Mouse (Mus musculus): ENCODE results near the gene Gja3. TPM values are rescaled to one million over a fixed set of nuclear protein-coding genes. Genes with fewer than 3 reads are reported as not detected.

The Gja3 gene
- total and polyA plus RNA-seq, 3 experiments, result not detected

GRCm38 (mm10) chr14:57104106-57105023 is 46.5 kb upstream of the Gja3 start, which contains the start of gene Gjb2:
TSS of gene Gjb2 (minus strand) at chr14:57104702.
- no peak for TF ChIP-seq ZNF384 (IDR thresholded peaks at IDR 0.05; ENCODE audit: low read depth, low read length)
- TF ChIP-seq HCFC1 (IDR thresholded peaks at IDR 0.05; ENCODE audit: low read depth, low read length), result no peak
- no peak for TF ChIP-seq MAZ (IDR thresholded peaks at IDR 0.05; ENCODE audit: low read depth, low read length)
- Histone ChIP-seq H3K27me3 (ENCODE audit: control insufficient read depth in 1 of 2, insufficient read depth in 2 of 2, low read length in 2 of 2) (peaks cover 0 to 3% of the 10 kb centered on the region in 2 experiments; a peak in 2 of 4 replicates), H3K4me3 (ENCODE audit: control insufficient read depth in 1 of 2, insufficient read depth in 1 of 2, low read depth in 2 of 2, low read length in 2 of 2) (no peak within 1 kb of the TSS)

GRCm38 (mm10) chr14:57103711-57104105 is 45.8 kb upstream of the Gja3 start:
- H3K36me3 ChIP-seq (ENCODE audit: control insufficient read depth in 1 of 2, insufficient read depth in 2 of 2, low read length in 2 of 2), result no peaks in the 10 kb centered on the region
- H3K9ac ChIP-seq (ENCODE audit: control insufficient read depth, low read depth, low read length, poor library complexity, severe bottlenecking), result no peak overlapping the region
- H3K27me3 ChIP-seq (ENCODE audit: control insufficient read depth in 1 of 2, insufficient read depth in 2 of 2, low read length in 2 of 2), result peaks cover 0 to 3% of the 10 kb centered on the region in 2 experiments; a peak in 2 of 4 replicates
- peaks cover 0 to 4% of the 10 kb centered on the region in 2 experiments; a peak in 1 of 4 replicates for H3K4me1 ChIP-seq (ENCODE audit: control insufficient read depth in 1 of 2, insufficient read depth in 2 of 2, low read length in 2 of 2)
- no peak overlapping the region for H3K4me3 ChIP-seq (ENCODE audit: control insufficient read depth in 1 of 2, insufficient read depth in 1 of 2, low read depth in 2 of 2, low read length in 2 of 2)
- no peaks in the 10 kb centered on the region for H3K79me2 ChIP-seq (ENCODE audit: control insufficient read depth, insufficient read depth, low read length, poor library complexity)
- H3K27ac ChIP-seq (ENCODE audit: control insufficient read depth, low read depth, low read length), result no peak overlapping the region
- no peak for DNase-seq (ENCODE audit: low read depth, low spot score)
- H3K9me3 ChIP-seq (replicated peaks; ENCODE audit: insufficient read depth, low read length), result no peaks in the 10 kb centered on the region
- no peak for TF ChIP-seq TCF12 (IDR thresholded peaks at IDR 0.05; ENCODE audit: low read depth, low read length)
- no peak for TF ChIP-seq GABPA (IDR thresholded peaks at IDR 0.05; ENCODE audit: low read depth, low read length)
- no peak for TF ChIP-seq ZKSCAN1 (IDR thresholded peaks at IDR 0.05; ENCODE audit: low read depth, low read length)
- no peak for TF ChIP-seq NRF1 (IDR thresholded peaks at IDR 0.05; ENCODE audit: insufficient read depth, low read depth, low read length, poor library complexity, severe bottlenecking)
- no peak for TF ChIP-seq UBTF (IDR thresholded peaks at IDR 0.05; ENCODE audit: borderline replicate concordance, insufficient read depth, low read depth, low read length)
- no peak for TF ChIP-seq SIN3A (IDR thresholded peaks at IDR 0.05; ENCODE audit: low read length)
- no peak for TF ChIP-seq RAD21 (IDR thresholded peaks at IDR 0.05; ENCODE audit: low read depth, low read length)
- TF ChIP-seq CHD1 (IDR thresholded peaks at IDR 0.05; ENCODE audit: low read depth, low read length), result no peak
- no peak for TF ChIP-seq USF1 (IDR thresholded peaks at IDR 0.05; ENCODE audit: low read depth, low read length)
- no peak for TF ChIP-seq ETS1 (IDR thresholded peaks at IDR 0.05; ENCODE audit: low read depth, low read length)

More at GRCm38 (mm10) chr14:57104106-57105023, 46.5 kb upstream of the Gja3 start, which contains the start of gene Gjb2:
- DNase-seq (ENCODE audit: low read depth, low spot score), result no peak
- Histone ChIP-seq H3K27ac (ENCODE audit: control insufficient read depth, low read depth, low read length) (no peak within 1 kb of the TSS), H3K9me3 (replicated peaks; ENCODE audit: insufficient read depth, low read length) (no peaks in the 10 kb centered on the region), H3K36me3 (ENCODE audit: control insufficient read depth in 1 of 2, insufficient read depth in 2 of 2, low read length in 2 of 2) (no peaks in the 10 kb centered on the region), H3K9ac (ENCODE audit: control insufficient read depth, low read depth, low read length, poor library complexity, severe bottlenecking) (no peak within 1 kb of the TSS), H3K79me2 (ENCODE audit: control insufficient read depth, insufficient read depth, low read length, poor library complexity) (no peaks in the 10 kb centered on the region), H3K4me1 (ENCODE audit: control insufficient read depth in 1 of 2, insufficient read depth in 2 of 2, low read length in 2 of 2) (peaks cover 0 to 4% of the 10 kb centered on the region in 2 experiments; a peak in 1 of 4 replicates)
